Mouse (Mus musculus) midbrain, embryonic 14.5 days (tissue): ENCODE results near the gene Sys1. TPM values are rescaled to one million over a fixed set of nuclear protein-coding genes. Genes with fewer than 3 reads are reported as not detected.

ENCODE experiments used
- ATAC-seq: fragments of 200-750 bp; cut with Nextera tagmentation; 2 replicates; pipeline ENCODE4 v1.8.0; 2017; ENCODE audit warnings: moderate number of reproducible peaks, moderate library complexity; ENCODE audit not compliant: low FRiP score, low TSS enrichment
- DNase-seq: peaks from one replicate; pipeline ENCODE4 v3.0.0-alpha.2; 2015
- H3K27ac ChIP-seq: fragments of 300-500 bp; sonication (generic); replicated peaks from 2 replicates; pipeline ENCODE4 v1.5.1; 2014; ENCODE audit warnings: mild to moderate bottlenecking, low read depth, low read length, moderate library complexity
- H3K27me3 ChIP-seq: fragments of 300-500 bp; sonication (generic); 2 replicates; pipeline ENCODE4 v1.6.1; 2014; ENCODE audit warnings: low read length, control low read depth, mixed read lengths; ENCODE audit not compliant: control insufficient read depth, insufficient read depth
- H3K36me3 ChIP-seq: fragments of 300-500 bp; sonication (generic); 2 replicates; pipeline ENCODE4 v1.6.1; 2014; ENCODE audit warnings: low read length, control low read depth; ENCODE audit not compliant: control insufficient read depth, insufficient read depth
- H3K4me1 ChIP-seq: fragments of 300-500 bp; sonication (generic); 2 replicates; pipeline ENCODE4 v1.6.1; 2014; ENCODE audit warnings: mild to moderate bottlenecking, antibody characterized with exemption, low read length, control low read depth; ENCODE audit not compliant: control insufficient read depth, insufficient read depth
- H3K4me2 ChIP-seq: fragments of 300-500 bp; sonication (generic); 2 replicates; pipeline ENCODE4 v1.6.1; 2014; ENCODE audit warnings: mild to moderate bottlenecking, low read length, moderate library complexity
- H3K4me3 ChIP-seq: fragments of 300-500 bp; sonication (generic); replicated peaks from 2 replicates; pipeline ENCODE4 v1.5.1; 2014; ENCODE audit warnings: low read depth, low read length
- H3K9ac ChIP-seq: fragments of 300-500 bp; sonication (generic); replicated peaks from 2 replicates; pipeline ENCODE4 v1.6.1; 2014; ENCODE audit warnings: mild to moderate bottlenecking, low read length, moderate library complexity
- H3K9me3 ChIP-seq: fragments of 300-500 bp; sonication (generic); 2 replicates; pipeline ENCODE4 v1.6.1; 2016; ENCODE audit warnings: low read length, control low read depth, mixed read lengths; ENCODE audit not compliant: control insufficient read depth
- WGBS: fragments of 180-500 bp; shearing (Covaris S2); extraction: QIAGEN DNeasy Blood & Tissue Kit; methylation state at CpG from one replicate; pipeline ENCODE4 v1.1.7; 2014; 5-methylcytosine and 5-hydroxymethylcytosine counted together
- polyA plus RNA-seq: library from polyadenylated mRNA; unstranded; fragments of >200 nt; fragmentation: Nextera tagmentation; extraction: Ambion mirVana; gene quantifications from 2 replicates; pipeline ENCODE4 v1.2.1, GENCODE M21; 2014

The Sys1 gene
- polyA plus RNA-seq, 1 experiment from 2014 or later, result 93.1 TPM

DNA sequence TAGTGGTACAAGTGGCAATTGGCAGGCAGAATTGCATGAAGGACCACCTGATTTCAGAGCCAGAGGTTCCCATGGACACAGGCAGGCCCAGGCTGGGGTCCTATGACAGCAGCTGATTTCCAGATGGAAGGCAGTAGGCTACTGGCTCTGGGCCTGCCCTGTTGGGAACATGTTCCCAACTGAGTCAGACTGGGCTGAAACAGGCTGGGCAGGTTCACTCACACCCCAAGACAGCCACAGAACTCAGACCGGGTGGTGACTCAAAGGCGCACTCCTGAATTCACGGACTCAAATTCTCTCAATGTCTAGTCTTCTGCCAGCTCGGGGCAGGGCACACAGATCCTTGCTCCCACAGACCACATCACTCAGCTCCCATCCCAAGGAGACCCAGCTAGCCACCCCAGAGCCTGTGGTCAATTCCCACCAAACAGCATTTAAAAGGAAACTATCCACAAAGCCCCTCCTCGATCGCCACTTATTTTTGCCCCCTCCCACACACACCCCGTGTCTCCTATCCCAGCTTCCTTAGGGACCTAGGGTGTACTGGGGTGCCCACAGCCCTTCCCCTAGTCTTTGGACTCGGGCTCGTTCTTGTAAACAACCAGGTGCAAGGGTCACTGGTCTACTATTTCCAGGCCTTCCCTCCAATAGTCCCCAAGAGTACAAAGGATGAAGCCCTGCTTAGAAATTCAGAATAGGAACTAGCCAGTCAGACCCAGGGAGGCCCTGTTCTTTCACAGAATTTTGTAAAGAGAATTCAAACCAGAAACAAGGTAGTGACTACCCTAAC is 24.9 kb upstream of the Sys1 start:
- H3K27me3 ChIP-seq, result no peaks in the 10 kb centered on the region
- no peaks in the 10 kb centered on the region for H3K36me3 ChIP-seq
- no peaks in the 10 kb centered on the region for H3K4me1 ChIP-seq
- ATAC-seq, result no peak
- H3K4me3 ChIP-seq, result no peak overlapping the region
- H3K4me2 ChIP-seq, result no peak overlapping the region
- H3K9ac ChIP-seq, result no peak overlapping the region
- no peak for DNase-seq
- H3K27ac ChIP-seq, result no peak overlapping the region
- no peaks in the 10 kb centered on the region for H3K9me3 ChIP-seq
- 72% methylated on average over 9 of the region's 9 CpGs for WGBS

DNA sequence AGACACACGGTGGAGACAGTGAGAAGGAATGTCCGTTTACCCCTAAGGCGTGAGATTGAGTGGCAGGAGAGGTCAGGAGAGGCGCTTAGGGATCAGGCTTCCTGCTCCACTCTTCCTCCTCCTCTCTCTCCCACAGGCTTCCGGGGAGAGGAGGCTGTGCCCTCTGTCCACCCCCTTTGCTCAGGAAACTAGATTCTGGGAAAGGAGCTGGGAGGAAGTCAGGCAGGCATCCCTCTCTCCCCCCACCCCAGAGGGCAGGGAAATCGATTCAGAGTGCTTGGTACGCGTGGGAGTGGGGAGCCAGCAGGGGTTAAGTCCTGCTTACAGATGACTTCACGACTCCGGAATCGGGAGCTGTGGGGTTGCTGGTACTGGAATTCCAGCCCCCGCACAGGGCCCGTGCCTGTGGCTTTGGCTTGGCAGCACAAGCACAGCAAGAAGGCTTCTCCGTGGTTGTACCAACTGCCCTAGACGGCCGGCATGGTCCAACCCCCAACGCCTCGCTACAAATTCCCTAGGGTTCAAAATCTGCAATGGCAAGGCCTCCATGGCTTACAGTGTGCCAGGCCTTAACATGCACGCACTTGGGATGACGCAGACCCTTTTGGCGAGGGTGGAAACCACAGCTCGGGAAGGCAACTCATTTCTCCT is 24.1 kb upstream of the Sys1 start:
- no peak overlapping the region for H3K9ac ChIP-seq
- ATAC-seq, result no peak
- H3K4me3 ChIP-seq, result no peak overlapping the region
- 41% methylated on average over 22 of the region's 22 CpGs for WGBS
- H3K9me3 ChIP-seq, result no peaks in the 10 kb centered on the region
- no peaks in the 10 kb centered on the region for H3K4me1 ChIP-seq
- no peak overlapping the region for H3K4me2 ChIP-seq
- H3K27ac ChIP-seq, result no peak overlapping the region
- no peaks in the 10 kb centered on the region for H3K27me3 ChIP-seq
- no peaks in the 10 kb centered on the region for H3K36me3 ChIP-seq
- no peak for DNase-seq

DNA sequence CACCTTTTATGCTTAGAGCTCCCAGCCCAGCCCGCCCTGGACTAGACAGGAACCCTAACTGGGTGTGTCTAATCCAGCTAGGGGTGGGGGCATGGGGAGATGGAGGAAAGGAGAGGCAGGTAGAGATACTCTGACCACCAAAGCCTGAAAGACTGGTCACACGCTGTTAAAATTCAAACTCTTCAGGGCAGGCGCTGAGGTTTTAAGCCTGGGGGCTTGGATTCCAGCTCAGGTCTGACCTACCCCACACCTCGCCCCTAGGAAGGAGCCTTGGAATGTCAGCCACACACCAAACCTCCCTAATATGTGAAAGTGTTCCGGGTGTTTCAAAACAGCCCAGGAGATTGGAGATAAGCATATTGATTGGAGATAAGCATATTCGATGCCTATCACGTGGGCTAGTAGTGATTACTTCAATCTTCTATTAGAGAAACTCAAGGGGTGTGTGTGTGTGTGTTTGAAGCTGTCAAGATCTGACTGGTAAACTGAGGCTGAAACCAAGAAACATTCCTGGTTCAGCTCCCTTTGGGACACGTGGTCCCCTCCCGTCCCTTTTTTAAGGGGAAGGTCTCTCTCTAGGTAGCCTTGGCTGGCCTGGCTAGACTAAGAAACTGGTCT is 23.4 kb upstream of the Sys1 start:
- no peaks in the 10 kb centered on the region for H3K9me3 ChIP-seq
- 82% methylated on average over 9 of the region's 9 CpGs for WGBS
- H3K4me2 ChIP-seq, result no peak overlapping the region
- DNase-seq (no peak), ATAC-seq (no peak)
- no peaks in the 10 kb centered on the region for H3K36me3 ChIP-seq
- H3K9ac ChIP-seq, result no peak overlapping the region
- no peaks in the 10 kb centered on the region for H3K27me3 ChIP-seq
- no peak overlapping the region for H3K27ac ChIP-seq
- H3K4me3 ChIP-seq, result no peak overlapping the region
- H3K4me1 ChIP-seq, result no peaks in the 10 kb centered on the region

DNA sequence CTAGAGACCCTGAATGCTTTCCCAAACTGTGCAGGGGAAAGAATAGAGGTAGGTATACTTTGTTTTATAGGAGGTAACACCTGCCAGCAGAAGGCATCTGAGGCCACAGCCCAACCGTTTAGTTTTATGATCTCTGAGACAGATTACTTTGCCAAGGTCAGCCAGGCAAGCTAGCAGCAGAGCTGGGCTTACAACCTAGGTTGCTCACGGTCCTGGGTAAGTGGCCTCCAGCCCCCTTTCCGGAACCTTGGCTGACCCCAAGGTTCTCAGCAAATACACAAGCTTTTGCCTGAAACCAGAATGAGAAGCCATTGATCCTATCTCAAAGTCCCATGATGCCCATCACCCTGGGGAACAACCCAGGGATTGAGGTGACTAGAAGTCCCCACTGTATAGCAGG is 22.1 kb upstream of the Sys1 start:
- Histone ChIP-seq H3K4me2 (no peak overlapping the region), H3K36me3 (no peaks in the 10 kb centered on the region), H3K9ac (no peak overlapping the region), H3K4me3 (no peak overlapping the region), H3K9me3 (no peaks in the 10 kb centered on the region), H3K27ac (no peak overlapping the region), H3K27me3 (no peaks in the 10 kb centered on the region), H3K4me1 (no peaks in the 10 kb centered on the region)
- no peak for DNase-seq
- ATAC-seq, result no peak
- 84% methylated on average over 3 of the region's 3 CpGs for WGBS

DNA sequence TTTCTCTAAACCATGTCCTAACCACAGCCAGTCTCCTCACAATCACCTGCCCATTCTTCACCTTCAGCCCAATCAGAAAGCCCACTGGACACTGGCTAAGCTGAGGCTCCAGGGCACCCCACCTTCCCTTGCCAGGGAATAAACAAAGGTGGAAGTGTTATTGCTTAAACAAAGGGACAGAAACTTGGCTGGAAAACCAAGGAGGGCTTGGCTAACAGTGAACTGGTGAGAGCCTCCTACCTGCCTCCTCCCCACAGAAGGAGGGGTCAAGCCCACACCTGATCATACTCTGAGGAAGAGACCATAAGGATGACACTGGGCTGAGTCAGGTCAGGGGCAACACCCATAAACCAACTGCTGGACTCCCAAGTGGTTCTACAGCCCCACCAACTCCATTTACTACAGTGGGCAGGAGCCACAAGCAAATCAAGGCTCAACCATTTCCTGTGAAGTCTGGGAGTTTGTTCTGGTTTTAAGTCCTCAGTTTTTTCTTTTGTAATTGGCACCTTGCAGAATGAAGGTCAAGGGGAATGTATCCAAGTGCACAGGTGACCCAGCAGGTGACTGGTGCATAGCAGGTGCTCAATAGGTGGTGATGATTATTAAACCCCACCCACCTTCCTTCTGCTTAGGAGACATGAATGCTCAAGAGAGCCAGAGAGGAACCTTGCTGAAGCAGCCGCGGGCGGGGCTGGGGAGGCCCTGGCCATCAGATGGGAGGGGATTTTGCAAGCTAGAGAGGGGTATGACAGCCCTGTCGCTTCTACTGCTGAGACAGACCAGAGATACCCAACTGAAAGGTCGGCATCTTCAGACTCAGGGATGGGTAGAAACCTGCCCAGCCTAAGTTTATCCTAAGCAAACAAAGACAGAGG is 21.3 kb upstream of the Sys1 start:
- Histone ChIP-seq H3K36me3 (no peaks in the 10 kb centered on the region), H3K9ac (no peak overlapping the region), H3K4me3 (no peak overlapping the region), H3K4me2 (no peak overlapping the region), H3K27ac (no peak overlapping the region), H3K4me1 (no peaks in the 10 kb centered on the region), H3K27me3 (no peaks in the 10 kb centered on the region), H3K9me3 (no peaks in the 10 kb centered on the region)
- DNase-seq (no peak), ATAC-seq (no peak)
- WGBS, result 64% methylated on average over 5 of the region's 5 CpGs

DNA sequence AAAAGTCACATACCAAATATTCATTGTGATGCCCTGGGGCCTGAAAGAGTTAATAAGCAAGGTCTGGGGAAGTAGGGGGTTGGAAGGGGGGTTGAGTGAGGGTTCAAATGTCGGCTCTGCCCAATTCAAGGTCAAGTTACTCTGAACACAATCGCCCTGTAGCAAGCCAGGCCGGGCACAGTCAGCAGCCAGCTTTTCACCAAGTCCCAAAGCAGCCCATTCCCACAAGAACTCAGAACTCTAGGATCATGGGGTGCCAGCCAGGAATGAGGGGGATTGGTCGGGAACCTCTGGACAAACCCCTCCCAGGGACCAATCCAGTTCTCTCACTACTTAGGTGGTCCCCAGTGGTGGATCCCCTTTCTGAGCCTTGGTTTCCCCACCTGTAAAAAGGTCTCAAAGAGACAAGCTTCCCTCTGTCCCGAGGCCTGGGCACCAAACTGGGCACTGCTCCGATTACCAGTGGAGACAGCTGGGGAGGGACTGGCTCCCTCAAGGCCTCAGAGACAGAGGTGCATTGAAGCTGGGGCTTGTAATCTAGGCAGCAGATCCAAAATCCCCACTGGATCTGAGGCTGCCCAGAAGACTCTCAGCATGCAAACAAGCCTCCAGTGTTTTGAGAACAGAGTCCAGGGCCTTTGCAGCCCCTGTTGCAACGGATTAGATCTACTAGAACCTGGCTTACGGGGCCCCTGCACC is 20.4 kb upstream of the Sys1 start:
- peaks cover 6% of the 10 kb centered on the region for H3K27me3 ChIP-seq
- no peak overlapping the region for H3K4me2 ChIP-seq
- DNase-seq, result no peak
- no peaks in the 10 kb centered on the region for H3K9me3 ChIP-seq
- no peaks in the 10 kb centered on the region for H3K36me3 ChIP-seq
- no peak for ATAC-seq
- 22% methylated on average over 8 of the region's 8 CpGs for WGBS
- H3K27ac ChIP-seq, result no peak overlapping the region
- H3K9ac ChIP-seq, result no peak overlapping the region
- H3K4me3 ChIP-seq, result no peak overlapping the region
- no peaks in the 10 kb centered on the region for H3K4me1 ChIP-seq

DNA sequence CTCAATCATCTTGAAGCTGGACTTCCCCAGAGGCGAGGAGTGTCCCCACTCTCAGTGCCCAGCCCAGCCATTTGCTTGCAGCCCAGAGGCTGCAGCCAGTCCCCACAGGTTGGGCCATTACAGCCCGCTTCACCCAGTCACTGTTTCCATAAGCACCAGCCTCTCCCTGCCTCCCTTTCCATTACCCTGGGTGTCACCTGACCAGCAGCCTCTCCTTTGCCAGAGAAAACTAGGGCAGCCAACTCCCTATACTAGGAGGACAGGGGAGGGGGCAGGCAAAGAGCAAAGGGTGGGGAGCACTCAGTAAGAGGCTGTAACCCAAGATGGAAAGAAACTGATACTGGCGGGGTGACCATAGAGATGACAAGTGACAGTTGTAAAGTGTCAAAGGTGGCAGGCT is 19.8 kb upstream of the Sys1 start:
- Histone ChIP-seq H3K9ac (no peak overlapping the region), H3K9me3 (no peaks in the 10 kb centered on the region), H3K27ac (no peak overlapping the region), H3K27me3 (peaks cover 8% of the 10 kb centered on the region), H3K36me3 (no peaks in the 10 kb centered on the region), H3K4me1 (no peaks in the 10 kb centered on the region), H3K4me3 (no peak overlapping the region), H3K4me2 (no peak overlapping the region)
- DNase-seq (no peak), ATAC-seq (no peak)
- WGBS, result 56% methylated on average over 3 of the region's 3 CpGs

DNA sequence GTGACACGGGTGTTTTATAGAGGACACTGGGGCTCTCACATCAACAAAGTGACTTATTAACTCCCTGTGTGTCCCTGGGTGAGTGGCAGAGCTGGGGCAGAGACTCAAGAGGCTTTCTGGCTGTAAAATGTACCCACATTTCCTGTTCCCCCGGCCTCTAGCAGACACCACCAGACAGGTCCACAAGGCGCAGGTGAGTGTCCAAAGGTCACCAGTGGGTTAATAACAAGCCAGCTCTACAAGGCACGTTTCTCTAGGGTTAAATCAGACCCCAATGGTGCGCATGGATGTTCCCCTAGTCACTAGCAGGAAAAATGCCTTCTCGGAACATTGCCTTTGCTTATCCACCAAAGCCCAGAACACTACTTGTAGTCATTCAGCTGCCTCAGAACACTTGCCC is 19.1 kb upstream of the Sys1 start:
- Histone ChIP-seq H3K27me3 (peaks cover 13% of the 10 kb centered on the region), H3K4me1 (peaks cover 3% of the 10 kb centered on the region), H3K27ac (no peak overlapping the region), H3K36me3 (no peaks in the 10 kb centered on the region), H3K9me3 (no peaks in the 10 kb centered on the region), H3K4me3 (no peak overlapping the region), H3K4me2 (no peak overlapping the region), H3K9ac (no peak overlapping the region)
- no peak for ATAC-seq
- DNase-seq, result no peak
- 81% methylated on average over 6 of the region's 6 CpGs for WGBS
